Mouse (Mus musculus): ENCODE measurements around the gene Ryk. TPM values are rescaled to one million over a fixed set of nuclear protein-coding genes. Genes with fewer than 3 reads are reported as not detected.
A peak's percentile ranks its signal among the peaks of the same experiment; 100 is the strongest.
"Not testable (repeated sequence)": the region's sequence is repeated elsewhere in the genome, so short reads cannot be mapped to it uniquely, and the experiment has no call there.

Gene Ryk
- total RNA-seq, 2 experiments from 2014 or later: 32.7 to 38.4 TPM

DNA sequence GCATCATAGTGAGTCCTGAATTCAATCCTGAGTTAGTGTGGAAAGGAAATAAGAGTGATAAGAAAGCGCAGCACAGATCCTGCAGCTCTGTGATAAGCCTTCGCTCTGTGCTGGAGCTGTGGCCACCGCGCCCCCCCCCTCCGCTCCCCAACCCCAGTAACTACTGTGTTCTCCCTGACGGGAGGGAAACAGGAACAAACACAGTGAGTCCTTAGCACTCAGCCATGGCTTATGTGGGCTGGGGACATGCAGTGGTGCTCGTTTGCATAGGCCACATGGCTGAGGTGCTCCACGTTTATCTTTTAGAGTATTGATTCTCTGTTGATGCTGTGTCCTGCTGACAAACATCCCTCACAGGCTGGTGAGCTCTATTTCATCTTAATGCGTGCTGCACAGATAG lies 55.4 kb downstream of the Ryk start:
- DNase-seq (ENCODE audit: low spot score in 2 of 2): no peak
- intact Hi-C loops (cut with DNase I): no loop called here

GRCm38 (mm10) chr9:102892480-102893355 lies 58.0 kb downstream of the Ryk start:
- DNase-seq (ENCODE audit: low spot score in 2 of 2): no peak
- intact Hi-C loops (cut with DNase I): no loop called here

- intact Hi-C loops (cut with DNase I): no loop called here
- DNase-seq (ENCODE audit: low spot score in 2 of 2): no peak
These were observed 58.7 kb downstream of the Ryk start for GRCm38 (mm10) chr9:102893356-102893870.

DNA sequence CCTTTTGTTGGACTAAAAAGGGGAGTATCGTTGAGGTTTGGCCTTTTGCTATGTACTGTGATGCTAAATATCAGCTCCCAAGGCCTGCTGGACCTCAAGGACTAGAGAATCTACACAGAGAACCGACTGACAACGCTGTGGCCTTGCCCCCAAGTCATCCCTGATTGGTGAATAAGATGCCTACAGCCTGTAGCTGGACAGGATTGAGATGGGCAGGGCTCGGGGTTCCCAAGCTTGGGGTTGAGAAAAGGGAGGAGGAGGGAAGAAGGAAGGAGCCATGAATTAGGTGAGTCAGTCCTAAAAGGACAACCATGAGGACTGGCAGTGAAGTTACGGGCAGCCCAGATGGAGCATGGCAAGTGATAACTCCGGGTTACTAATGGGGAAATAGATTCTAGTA lies 65.2 kb downstream of the Ryk start:
- no peak for DNase-seq (ENCODE audit: low spot score in 2 of 2)
- intact Hi-C loops (cut with DNase I): no loop called here

DNA sequence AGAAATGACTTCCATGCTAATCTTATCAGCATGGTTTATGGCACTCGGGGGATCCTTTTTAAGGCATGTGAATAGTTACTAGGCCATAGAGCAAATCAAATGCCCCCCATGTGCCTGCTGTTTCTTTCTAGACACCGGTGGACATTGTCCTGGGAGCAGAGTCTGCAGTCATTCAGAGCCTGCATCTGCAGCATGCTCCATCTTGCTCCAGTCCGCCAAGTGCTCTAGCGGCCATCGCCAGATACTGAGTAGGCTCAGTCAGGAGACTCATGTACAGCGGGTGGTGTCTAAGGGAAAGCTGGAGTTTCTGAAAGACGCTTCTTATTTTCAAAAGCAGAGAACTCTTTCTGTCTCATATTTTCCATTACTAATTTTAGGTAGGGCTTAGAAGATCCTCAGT lies 67.6 kb downstream of the Ryk start:
- intact Hi-C loops (cut with DNase I): no loop called here
- no peak for DNase-seq (ENCODE audit: low spot score in 2 of 2)

GRCm38 (mm10) chr9:102904952-102905351 lies 70.2 kb downstream of the Ryk start:
- DNase-seq (ENCODE audit: low spot score in 2 of 2): no peak
- intact Hi-C loops (cut with DNase I): no loop called here

- DNase-seq (ENCODE audit: low spot score in 2 of 2): no peak
- intact Hi-C loops (cut with DNase I): no loop called here
These were observed 72.1 kb downstream of the Ryk start for GRCm38 (mm10) chr9:102906781-102907180.

DNA sequence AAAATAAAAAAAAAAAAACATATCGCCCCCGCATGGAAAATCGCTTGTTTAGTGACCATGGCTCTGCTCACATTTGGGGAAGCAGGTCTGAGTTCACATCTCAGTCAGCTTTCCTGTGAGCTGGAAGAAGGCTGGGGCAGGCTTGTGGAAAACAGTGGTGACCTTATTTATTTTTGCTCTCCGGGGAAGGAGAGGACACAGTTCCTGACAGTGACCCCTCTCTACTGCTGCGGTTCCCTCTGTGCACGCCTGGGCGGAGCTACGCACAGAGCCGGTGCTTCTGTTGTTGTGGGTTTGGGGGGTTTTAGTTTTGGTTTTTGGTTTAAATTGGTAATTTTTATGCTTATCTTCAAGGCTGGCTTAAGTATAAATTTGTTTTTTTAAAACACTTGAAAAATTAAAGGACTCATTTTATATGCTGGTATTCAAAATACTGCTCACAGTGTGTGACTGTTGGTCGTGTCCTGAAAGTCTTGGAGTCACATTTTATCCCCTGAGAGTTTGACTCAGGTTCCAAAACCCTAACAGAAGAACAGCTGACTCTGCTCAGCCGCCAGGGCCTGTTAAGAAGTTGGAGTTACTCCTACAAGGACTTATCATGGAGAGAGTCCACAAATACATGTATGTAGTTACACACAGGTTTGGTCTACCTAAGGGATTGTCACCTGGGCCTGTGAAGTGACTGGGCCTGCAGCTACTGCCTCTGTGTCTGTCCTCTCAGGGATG lies 73.0 kb downstream of the Ryk start:
- no peak for DNase-seq (ENCODE audit: low spot score in 2 of 2)
- intact Hi-C loops (cut with DNase I): no loop called here

DNA sequence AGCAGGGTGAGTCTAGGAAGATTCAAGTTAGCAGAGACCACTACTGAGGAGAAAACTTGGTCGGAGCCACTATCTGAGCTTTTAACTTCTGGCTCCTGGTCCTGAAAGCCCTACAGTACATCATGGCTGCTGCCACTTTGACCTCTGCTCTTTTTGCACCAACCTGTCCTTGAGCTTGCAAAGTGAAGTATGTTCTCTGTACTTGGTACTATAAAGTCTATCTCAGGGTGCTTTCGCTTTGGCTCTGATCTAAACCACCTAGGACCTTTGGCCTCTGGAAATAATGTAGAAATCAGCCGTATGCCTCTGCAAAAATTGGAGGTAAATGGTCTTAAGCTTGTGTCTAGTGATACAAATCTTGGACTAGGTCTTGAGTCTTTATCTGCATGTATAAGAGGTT lies 76.8 kb downstream of the Ryk start:
- intact Hi-C loops (cut with DNase I): no loop called here

GRCm38 (mm10) chr9:102912516-102913035 lies 77.9 kb downstream of the Ryk start:
- no peak for DNase-seq (ENCODE audit: low spot score in 2 of 2)
- intact Hi-C loops (cut with DNase I): no loop called here

More for the DNA sequence above, 76.8 kb downstream of the Ryk start:
- DNase-seq (ENCODE audit: low spot score in 2 of 2): no peak

- intact Hi-C loops (cut with DNase I); DNase-seq (ENCODE audit: low spot score in 2 of 2): not testable (repeated sequence)
These were observed 78.9 kb downstream of the Ryk start for GRCm38 (mm10) chr9:102913597-102913996.

DNA sequence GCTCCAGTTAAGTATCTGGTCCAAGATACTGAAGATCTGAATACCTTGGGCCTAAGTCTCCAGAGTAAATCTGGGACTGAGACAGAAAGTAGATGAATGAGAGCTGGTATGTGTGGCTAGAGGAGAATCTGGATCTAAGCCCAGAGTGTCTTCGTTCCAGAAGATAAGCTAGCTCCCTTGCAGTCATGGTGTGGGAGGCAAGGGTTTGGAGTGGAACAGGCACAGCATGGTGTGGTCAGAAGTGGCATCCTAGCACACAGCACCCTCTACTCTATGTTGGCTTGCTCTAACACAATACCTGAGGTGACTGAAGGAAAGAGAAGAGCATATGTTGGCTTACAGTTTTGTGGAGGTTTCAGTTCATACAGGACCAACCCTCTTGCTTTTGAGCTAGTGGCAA lies 79.9 kb downstream of the Ryk start:
- DNase-seq (ENCODE audit: low spot score in 2 of 2): peak in 1 of 2 experiments; percentile 82
- intact Hi-C loops (cut with DNase I): no loop called here

DNA sequence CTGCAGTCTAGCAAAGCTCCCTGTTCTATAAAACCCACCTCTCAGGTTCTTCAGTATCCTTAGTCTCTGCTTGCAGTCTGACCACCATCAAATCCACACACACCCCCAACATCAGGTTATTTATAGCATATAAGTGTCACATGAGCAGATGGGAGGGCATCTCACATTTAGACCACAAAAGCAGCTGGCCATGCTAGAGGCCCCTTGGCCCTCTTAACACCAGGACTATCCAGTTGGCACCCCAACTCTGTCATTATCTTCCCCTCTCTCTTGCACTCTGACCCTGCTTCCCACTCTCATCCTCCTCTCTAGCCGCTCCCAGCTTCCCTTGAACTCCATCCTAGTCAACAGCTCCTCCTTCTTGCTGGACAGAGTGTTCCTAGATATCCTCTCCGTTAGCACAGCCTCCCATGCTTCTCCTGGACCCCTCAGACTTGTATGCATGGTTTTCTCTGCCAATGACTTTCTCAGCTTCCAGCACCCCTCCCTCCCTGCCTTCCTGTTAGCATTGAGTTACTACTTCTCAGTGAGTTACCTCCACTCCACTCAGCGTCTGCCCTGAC lies 80.7 kb downstream of the Ryk start:
- intact Hi-C loops (cut with DNase I): no loop called here
- DNase-seq (ENCODE audit: low spot score in 2 of 2): no peak

- intact Hi-C loops (cut with DNase I): no loop called here
- DNase-seq (ENCODE audit: low spot score in 2 of 2): no peak
These were observed 81.4 kb downstream of the Ryk start for GRCm38 (mm10) chr9:102916076-102916475.

DNA sequence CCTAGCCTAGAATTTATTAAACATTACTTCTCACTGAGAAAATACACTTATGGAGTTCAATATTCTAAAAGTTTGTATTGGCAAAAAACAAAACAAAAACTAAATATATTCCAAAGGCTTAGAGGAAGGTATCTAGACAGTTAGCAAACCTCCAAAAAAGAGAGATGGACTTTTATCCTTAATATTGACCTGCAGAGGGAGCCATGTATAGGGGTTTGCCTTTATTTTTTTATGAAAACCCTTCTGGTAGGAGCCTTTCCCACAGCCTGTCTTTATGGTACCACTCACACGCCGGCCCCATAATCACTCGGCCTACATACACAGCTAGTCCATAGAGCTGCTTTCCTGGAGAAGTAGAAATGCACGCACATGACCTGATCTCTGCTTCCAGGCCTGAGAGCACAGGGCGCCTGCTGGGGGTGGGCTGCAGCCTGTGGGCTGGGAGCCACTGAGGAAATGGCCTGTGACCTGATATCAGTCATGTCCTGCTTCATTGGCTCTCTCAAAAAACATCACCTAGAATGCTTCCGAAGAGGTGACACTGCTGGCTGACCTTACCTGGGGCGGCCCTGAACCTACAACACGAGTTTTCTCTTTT lies 82.9 kb downstream of the Ryk start:
- no peak for DNase-seq (ENCODE audit: low spot score in 2 of 2)
- intact Hi-C loops (cut with DNase I): no loop called here

DNA sequence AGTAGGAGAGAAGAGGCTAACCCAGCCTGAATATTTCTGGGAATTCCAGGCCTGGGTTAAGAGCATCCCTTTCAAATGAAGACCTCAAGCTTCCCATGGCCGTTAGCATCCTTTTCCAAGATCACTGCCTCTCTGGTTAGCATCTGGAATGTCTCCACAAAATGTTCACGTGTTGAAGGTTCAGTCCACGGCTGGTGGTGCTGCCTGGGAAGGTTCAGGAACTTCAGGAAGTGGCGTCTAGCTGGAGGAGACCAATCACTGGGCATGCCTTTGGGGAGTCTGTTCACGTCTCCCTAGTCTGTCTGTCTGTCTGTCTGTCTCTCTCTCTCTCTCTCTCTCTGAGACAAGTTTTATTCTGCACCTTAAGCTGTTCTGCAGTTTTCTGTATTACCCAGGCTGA lies 84.8 kb downstream of the Ryk start:
- intact Hi-C loops (cut with DNase I): no loop called here
- DNase-seq (ENCODE audit: low spot score in 2 of 2): no peak

DNA sequence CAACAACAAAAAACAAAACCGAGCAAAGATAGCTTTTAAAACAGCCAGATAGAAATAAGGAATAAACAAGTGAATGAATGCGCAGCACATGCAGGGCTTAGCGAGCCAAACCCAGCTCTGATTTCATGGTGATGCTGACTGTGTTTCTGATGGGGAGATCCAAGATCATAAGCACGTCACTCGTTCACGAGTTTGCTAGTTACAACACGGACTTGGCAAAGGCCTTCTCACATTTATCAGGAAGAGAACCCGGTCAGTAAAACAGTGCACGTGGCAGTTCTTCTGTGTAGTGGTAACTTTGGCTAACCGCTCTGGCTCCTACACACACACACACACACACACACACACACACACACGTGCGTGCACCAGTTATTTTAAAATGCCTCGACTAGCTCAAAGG lies 87.1 kb downstream of the Ryk start:
- no peak for DNase-seq (ENCODE audit: low spot score in 2 of 2)

GRCm38 (mm10) chr9:102922866-102923434 lies 88.2 kb downstream of the Ryk start:
- peak in 1 of 2 experiments; percentile 69 for DNase-seq (ENCODE audit: low spot score in 2 of 2)
- intact Hi-C loops (cut with DNase I): loop anchor here (5.0 kb wide), 1 partner anchor 169 kb away; no protein-coding TSS in a partner anchor

More for the DNA sequence above, 87.1 kb downstream of the Ryk start:
- intact Hi-C loops (cut with DNase I): loop anchor here (5.0 kb wide), 1 partner anchor 171 kb away; no protein-coding TSS in a partner anchor

DNA sequence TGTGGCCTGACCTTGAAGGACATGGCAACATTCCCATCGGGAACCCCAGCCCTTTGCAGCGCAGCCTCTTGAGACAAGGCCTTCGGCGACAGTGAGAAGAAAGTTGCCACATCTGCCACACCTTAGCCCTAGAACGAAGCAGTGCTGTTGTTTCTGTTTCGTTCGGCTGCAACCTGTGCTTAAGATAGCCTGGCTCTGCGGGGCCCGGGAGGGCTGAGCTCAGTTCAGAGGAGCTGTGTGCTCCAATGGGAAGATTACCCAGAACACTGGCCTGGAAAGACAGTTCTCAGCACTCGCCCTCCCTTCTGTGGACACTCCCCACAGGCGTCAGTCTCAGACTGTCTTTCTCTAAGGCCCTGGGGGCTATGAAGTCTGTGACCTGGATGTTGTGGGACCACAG lies 89.1 kb downstream of the Ryk start:
- intact Hi-C loops (cut with DNase I): loop anchor here (5.0 kb wide), 1 partner anchor 168 kb away; no protein-coding TSS in a partner anchor
- DNase-seq (ENCODE audit: low spot score in 2 of 2): no peak

Data from left cerebral cortex, postnatal 25 days (tissue).